Mouse (Mus musculus) bone marrow macrophage, adult 2 months (primary cell): Measurements from ENCODE around the gene Immp2l. TPM values are rescaled to one million over a fixed set of nuclear protein-coding genes. Genes with fewer than 3 reads are reported as not detected.

ENCODE experiments used
- H3K27ac ChIP-seq: 2 replicates; pipeline ENCODE4 v1.5.1; 2012; ENCODE audit warnings: low read depth, low read length; ENCODE audit not compliant: insufficient read depth
- H3K4me1 ChIP-seq: 2 replicates; pipeline ENCODE4 v1.6.1; 2012; ENCODE audit warnings: low read length; ENCODE audit not compliant: control insufficient read depth, insufficient read depth
- H3K4me3 ChIP-seq: 2 replicates; pipeline ENCODE4 v1.5.1; 2012; ENCODE audit warnings: mild to moderate bottlenecking, low read length, moderate library complexity; ENCODE audit not compliant: insufficient read depth
- CTCF ChIP-seq: IDR thresholded peaks from 2 replicates; pipeline ENCODE4 v1.5.1; 2012; ENCODE audit warnings: low read depth, mild to moderate bottlenecking, low read length, moderate library complexity
- POLR2A ChIP-seq: IDR thresholded peaks from 2 replicates; pipeline ENCODE4 v1.6.1; 2012; ENCODE audit warnings: mild to moderate bottlenecking, low read depth, low read length, borderline replicate concordance
- polyA plus RNA-seq: library from polyadenylated mRNA; stranded (reverse); fragments of >200 nt; gene quantifications from 2 replicates; pipeline ENCODE4 v1.2.4, GENCODE M21; 2012; ENCODE audit not compliant: missing spikeins, insufficient read depth, insufficient read length

Immp2l gene
- polyA plus RNA-seq, 1 experiment, result 2.3 TPM

DNA sequence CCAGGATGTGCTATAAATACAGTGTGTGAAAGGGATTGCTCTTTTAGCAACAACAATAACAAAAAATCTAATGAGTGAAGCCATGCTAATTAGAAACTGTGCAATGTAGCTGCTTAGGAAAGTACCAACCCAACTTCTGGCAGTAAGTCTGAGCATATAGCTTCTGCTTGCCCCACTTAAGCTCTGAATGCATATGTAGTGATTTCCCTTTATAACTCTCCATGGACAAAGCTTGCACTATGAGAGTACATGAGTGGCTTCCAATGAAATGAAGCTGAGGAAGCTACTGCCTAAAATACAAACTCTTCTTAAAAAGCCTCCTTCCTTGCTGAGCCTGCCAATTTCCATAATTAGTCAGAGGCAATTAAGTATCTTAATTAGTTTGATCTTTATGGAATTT is 370.3 kb downstream of the Immp2l start:
- Histone ChIP-seq H3K4me1 (no peaks in the 10 kb centered on the region), H3K4me3 (no peak overlapping the region), H3K27ac (no peak overlapping the region)
- no peak for TF ChIP-seq POLR2A
- no peak for TF ChIP-seq CTCF

DNA sequence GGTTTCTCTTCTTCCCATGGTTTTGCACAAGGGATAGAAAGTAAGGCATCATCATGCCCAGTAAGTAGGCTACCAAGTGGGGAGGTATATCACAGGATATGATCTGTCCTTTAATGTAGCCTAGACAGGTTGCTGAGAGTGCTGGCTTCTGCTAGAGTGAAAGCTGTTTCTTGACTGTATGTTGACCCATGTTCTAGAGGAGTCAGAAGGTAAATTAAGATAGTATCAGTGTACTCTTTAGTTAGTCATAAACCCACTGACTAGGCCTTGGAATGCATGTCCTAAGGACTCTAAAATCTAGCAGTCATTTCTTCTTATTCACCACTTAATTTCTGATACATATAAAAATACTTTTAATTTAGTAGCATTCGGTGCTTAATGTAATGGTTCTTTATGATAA is 377.2 kb downstream of the Immp2l start:
- no peak overlapping the region for H3K4me3 ChIP-seq
- TF ChIP-seq POLR2A, result no peak
- no peak for TF ChIP-seq CTCF
- no peak overlapping the region for H3K27ac ChIP-seq
- H3K4me1 ChIP-seq, result no peaks in the 10 kb centered on the region

DNA sequence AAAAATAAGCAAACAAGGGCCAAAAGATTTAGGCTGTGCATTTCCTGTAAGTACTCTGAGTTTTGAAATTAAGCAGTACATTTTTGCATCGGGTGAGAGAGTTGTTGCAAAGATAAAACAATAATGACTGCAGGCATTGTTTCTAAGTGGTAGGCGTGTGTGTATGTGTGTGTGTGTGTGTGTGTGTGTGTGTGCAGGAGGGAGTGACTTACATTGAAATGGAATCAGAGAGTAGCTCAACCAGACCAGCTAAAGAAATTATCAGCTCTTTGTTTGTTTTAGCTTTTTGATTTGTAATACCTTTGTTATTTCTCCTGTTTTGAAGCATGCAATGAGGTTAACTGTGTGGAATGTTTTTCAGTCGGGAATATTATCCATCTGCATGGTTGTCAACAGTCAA is 378.0 kb downstream of the Immp2l start:
- Histone ChIP-seq H3K4me3 (no peak overlapping the region), H3K27ac (no peak overlapping the region), H3K4me1 (no peaks in the 10 kb centered on the region)
- TF ChIP-seq CTCF (no peak), POLR2A (no peak)

DNA sequence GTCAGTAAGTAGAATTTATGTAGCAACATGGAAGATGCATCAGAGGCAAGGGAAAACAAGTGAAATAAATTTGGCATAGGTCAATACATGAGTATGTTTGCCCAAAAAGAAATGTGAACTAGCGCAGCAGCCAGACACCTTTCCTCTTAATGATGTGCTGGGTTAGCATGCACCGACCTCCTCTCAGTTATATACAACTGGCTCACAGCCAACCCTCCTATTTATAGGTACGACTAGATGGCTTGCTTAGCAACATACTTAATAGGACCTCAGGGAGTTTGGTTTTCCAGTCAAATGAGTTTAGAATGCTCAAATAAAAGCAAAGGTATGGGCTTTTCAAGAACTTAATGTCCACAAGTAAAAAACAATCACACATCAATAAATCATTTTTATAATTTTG is 385.5 kb downstream of the Immp2l start:
- H3K27ac ChIP-seq, result no peak overlapping the region
- TF ChIP-seq CTCF (no peak), POLR2A (no peak)
- H3K4me3 ChIP-seq, result no peak overlapping the region
- H3K4me1 ChIP-seq, result peaks cover 6% of the 10 kb centered on the region

DNA sequence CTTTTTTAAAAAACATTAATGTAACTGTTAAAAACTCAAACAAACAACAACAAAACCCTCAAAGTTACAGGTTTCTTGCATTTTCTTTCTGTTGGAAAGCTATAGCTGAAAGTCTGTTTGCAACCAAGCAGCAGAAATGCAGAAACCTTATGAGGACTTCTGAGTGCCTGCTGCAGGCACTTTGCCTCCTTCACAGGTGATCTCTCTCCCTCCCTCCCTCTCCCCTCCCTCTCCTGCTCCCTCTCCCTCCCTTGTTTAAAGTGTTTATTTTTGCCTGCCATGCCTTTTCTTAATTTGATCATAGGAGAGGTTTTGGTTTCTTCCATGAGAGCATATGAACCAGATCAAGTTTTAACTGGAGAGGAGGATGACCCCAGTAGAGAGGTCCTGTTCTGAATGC is 392.7 kb downstream of the Immp2l start:
- no peak overlapping the region for H3K27ac ChIP-seq
- no peaks in the 10 kb centered on the region for H3K4me1 ChIP-seq
- TF ChIP-seq CTCF (no peak), POLR2A (no peak)
- H3K4me3 ChIP-seq, result no peak overlapping the region

DNA sequence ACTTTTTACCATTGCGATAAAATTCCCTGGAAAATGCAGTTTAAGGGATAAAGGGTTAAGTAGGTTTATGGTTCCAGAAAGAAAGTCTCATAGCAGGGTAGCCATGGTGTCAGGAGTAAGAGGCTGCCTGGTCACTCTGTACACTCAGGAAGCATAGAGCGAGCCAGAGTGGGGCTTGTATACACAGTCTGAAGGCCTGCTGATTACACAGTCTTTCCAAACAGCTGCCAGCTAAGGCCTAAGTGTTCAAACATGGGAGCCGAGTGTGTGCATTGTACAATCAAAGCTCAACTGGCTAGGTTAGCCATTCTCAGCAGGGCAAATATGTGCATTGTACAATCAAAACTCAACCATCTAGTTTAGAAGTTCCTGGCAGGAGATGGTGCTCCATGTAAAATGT is 393.2 kb downstream of the Immp2l start:
- no peaks in the 10 kb centered on the region for H3K4me1 ChIP-seq
- no peak for TF ChIP-seq POLR2A
- no peak for TF ChIP-seq CTCF
- H3K27ac ChIP-seq, result no peak overlapping the region
- H3K4me3 ChIP-seq, result no peak overlapping the region

DNA sequence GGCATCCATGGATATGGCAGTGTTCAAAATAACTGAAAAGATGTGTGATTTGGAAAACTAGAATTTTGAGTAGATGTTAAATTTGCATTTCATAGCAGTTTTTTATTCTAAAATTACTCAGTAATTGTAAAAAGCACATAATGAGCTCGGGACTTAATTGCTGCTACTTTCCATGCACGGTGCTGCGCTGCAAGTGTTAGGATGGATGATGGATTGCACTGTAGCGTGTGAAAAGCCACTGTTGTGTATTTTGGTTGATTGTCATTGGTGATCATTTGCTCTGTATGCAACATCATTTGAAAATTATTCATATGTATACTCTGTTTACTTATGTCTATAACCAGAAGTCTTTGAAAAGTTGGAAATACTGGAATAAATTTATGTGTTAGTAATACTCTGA is 394.1 kb downstream of the Immp2l start:
- TF ChIP-seq CTCF (no peak), POLR2A (no peak)
- no peaks in the 10 kb centered on the region for H3K4me1 ChIP-seq
- no peak overlapping the region for H3K4me3 ChIP-seq
- H3K27ac ChIP-seq, result no peak overlapping the region

DNA sequence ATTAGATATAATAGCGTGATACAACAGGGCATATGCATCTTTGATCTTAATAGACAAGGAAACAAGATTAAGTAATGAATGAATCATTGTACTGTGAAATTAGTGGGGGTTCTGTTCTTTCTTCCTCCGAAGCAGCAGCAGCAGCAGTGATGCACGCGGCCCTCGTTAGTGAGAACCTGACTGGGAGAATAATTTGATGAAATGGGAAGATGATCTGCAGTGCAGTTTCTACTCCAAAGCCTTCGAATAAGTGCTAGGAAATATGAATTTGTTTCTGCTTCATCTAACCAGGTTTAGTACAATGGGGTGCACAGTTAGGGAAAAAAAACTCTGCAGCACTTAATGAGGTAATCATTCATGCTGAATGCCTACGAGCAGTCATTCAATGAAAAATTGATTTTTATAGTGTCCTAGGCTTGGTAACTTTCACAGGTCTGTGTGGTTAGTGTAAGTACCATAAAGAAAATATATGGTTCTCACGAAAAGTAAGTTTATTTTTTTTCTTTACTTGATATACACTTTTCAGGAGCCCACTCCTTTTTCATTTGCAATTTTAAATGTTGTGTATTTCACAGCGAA is 401.3 kb downstream of the Immp2l start:
- H3K27ac ChIP-seq, result no peak overlapping the region
- no peak overlapping the region for H3K4me3 ChIP-seq
- TF ChIP-seq CTCF (no peak), POLR2A (no peak)
- no peaks in the 10 kb centered on the region for H3K4me1 ChIP-seq

DNA sequence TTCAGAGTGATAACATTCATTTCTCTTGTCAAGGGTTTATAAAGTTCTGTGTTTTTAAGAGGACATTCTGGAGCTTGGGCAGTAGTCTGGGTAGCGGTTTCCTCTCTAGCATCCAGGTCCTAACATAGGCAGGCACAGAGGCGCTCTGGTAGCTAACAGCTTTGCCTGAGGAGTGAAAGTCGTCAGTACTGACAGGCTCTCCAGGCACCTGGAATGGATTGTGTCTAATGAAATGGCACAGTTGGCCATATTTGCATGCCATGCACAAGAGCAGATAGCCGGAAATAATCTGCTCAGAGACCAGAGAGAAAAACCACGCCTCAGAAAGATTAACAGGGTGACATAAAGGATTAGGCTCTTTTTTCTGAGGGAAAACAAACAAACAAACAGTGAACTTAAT is 403.6 kb downstream of the Immp2l start:
- no peaks in the 10 kb centered on the region for H3K4me1 ChIP-seq
- no peak overlapping the region for H3K27ac ChIP-seq
- no peak for TF ChIP-seq CTCF
- TF ChIP-seq POLR2A, result no peak
- no peak overlapping the region for H3K4me3 ChIP-seq

DNA sequence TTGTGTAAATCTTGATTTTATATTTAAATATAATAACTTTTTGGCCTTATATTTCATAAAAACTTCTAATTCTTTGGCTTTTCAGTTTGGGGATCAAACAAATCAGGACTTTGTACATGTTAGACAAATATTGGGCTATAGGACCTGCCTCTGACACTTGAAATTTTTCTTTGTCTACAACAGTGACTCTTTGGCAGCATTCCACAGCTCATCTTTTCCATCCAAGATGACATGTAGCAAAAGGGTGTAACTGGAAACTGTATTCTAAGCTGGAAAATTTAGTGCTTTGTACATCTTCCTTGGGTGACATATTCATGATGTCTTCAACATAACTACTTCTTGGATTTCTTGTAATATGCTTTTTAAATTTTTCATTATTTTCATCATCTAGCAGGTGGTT is 404.9 kb downstream of the Immp2l start:
- TF ChIP-seq CTCF (no peak), POLR2A (no peak)
- Histone ChIP-seq H3K4me3 (no peak overlapping the region), H3K4me1 (no peaks in the 10 kb centered on the region), H3K27ac (no peak overlapping the region)
